Mouse (Mus musculus): ENCODE data around the gene Cask. TPM values are rescaled to one million over a fixed set of nuclear protein-coding genes. Genes with fewer than 3 reads are reported as not detected.
A peak's percentile ranks its signal among the peaks of the same experiment; 100 is the strongest.

The Cask gene
- polyA plus RNA-seq, 2 experiments: 1.5 to 1.6 TPM

- no peak for DNase-seq (ENCODE audit: low read depth in 3 of 3, low spot score in 3 of 3)
- no peak overlapping the region for H3K9ac ChIP-seq (replicated peaks)
- TF ChIP-seq CTCF (IDR thresholded peaks at IDR 0.05; ENCODE audit: low read depth) (no peak), EP300 (IDR thresholded peaks at IDR 0.05; ENCODE audit: low read depth) (no peak)
- no peaks in the 10 kb centered on the region for H3K27me3 ChIP-seq (ENCODE audit: control insufficient read depth, insufficient read depth, low read length)
- no peaks in the 10 kb centered on the region for H3K9me3 ChIP-seq (ENCODE audit: control insufficient read depth, low read length)
- H3K27ac ChIP-seq: no peak overlapping the region
- H3K36me3 ChIP-seq (replicated peaks; ENCODE audit: control insufficient read depth, insufficient read depth, low read depth): no peaks in the 10 kb centered on the region
- 0 out of 4 replicates have a peak, but pooled peaks cover 0 to 2% of the 10 kb centered on the region in 2 experiments for H3K4me1 ChIP-seq (replicated peaks; ENCODE audit: control insufficient read depth in 2 of 2, insufficient read depth in 2 of 2, low read length in 1 of 2)
- H3K4me2 ChIP-seq (ENCODE audit: low read depth): no peak overlapping the region
- no peak overlapping the region for H3K4me3 ChIP-seq (ENCODE audit: insufficient read depth in 1 of 2, low read depth in 2 of 2, low read length in 2 of 2)
- no peak for ATAC-seq (ENCODE audit: insufficient read depth)
- 71% methylated on average over 3 of the region's 3 CpGs for WGBS (ENCODE audit: insufficient replicate concordance)
Measured at GRCm38 (mm10) chrX:13681748-13682147, 169.4 kb downstream of the Cask start.

GRCm38 (mm10) chrX:13673001-13673400 lies 178.2 kb downstream of the Cask start:
- WGBS (ENCODE audit: insufficient replicate concordance): 71% methylated on average over 3 of the region's 3 CpGs
- ATAC-seq (ENCODE audit: insufficient read depth) (no peak), DNase-seq (ENCODE audit: low read depth in 3 of 3, low spot score in 3 of 3) (no peak)

GRCm38 (mm10) chrX:13670342-13670741 lies 180.8 kb downstream of the Cask start:
- H3K4me3 ChIP-seq (ENCODE audit: insufficient read depth in 1 of 2, low read depth in 2 of 2, low read length in 2 of 2): no peak overlapping the region
- H3K9me3 ChIP-seq (ENCODE audit: control insufficient read depth, low read length): no peaks in the 10 kb centered on the region
- peaks cover 0 to 4% of the 10 kb centered on the region in 2 experiments; a peak in 2 of 4 replicates for H3K4me1 ChIP-seq (replicated peaks; ENCODE audit: control insufficient read depth in 2 of 2, insufficient read depth in 2 of 2, low read length in 1 of 2)
- H3K36me3 ChIP-seq (replicated peaks; ENCODE audit: control insufficient read depth, insufficient read depth, low read depth): no peaks in the 10 kb centered on the region
- ATAC-seq (ENCODE audit: insufficient read depth) (no peak), DNase-seq (ENCODE audit: low read depth in 3 of 3, low spot score in 3 of 3) (no peak)
- H3K27ac ChIP-seq: no peak overlapping the region
- H3K27me3 ChIP-seq (ENCODE audit: control insufficient read depth, insufficient read depth, low read length): no peaks in the 10 kb centered on the region
- no peak for TF ChIP-seq CTCF (IDR thresholded peaks at IDR 0.05; ENCODE audit: low read depth)
- no peak for TF ChIP-seq EP300 (IDR thresholded peaks at IDR 0.05; ENCODE audit: low read depth)
- H3K9ac ChIP-seq (replicated peaks): no peak overlapping the region
- WGBS (ENCODE audit: insufficient replicate concordance): 71% methylated on average over 3 of the region's 3 CpGs
- H3K4me2 ChIP-seq (ENCODE audit: low read depth): no peak overlapping the region

More at GRCm38 (mm10) chrX:13673001-13673400, 178.2 kb downstream of the Cask start:
- no peaks in the 10 kb centered on the region for H3K27me3 ChIP-seq (ENCODE audit: control insufficient read depth, insufficient read depth, low read length)
- H3K4me2 ChIP-seq (ENCODE audit: low read depth): no peak overlapping the region
- H3K4me3 ChIP-seq (ENCODE audit: insufficient read depth in 1 of 2, low read depth in 2 of 2, low read length in 2 of 2): no peak overlapping the region
- H3K9ac ChIP-seq (replicated peaks): no peak overlapping the region
- no peaks in the 10 kb centered on the region for H3K36me3 ChIP-seq (replicated peaks; ENCODE audit: control insufficient read depth, insufficient read depth, low read depth)
- no peak overlapping the region for H3K27ac ChIP-seq
- no peaks in the 10 kb centered on the region for H3K9me3 ChIP-seq (ENCODE audit: control insufficient read depth, low read length)
- H3K4me1 ChIP-seq (replicated peaks; ENCODE audit: control insufficient read depth in 2 of 2, insufficient read depth in 2 of 2, low read length in 1 of 2): peaks cover 0 to 4% of the 10 kb centered on the region in 2 experiments; a peak in 2 of 4 replicates
- TF ChIP-seq EP300 (IDR thresholded peaks at IDR 0.05; ENCODE audit: low read depth) (no peak), CTCF (IDR thresholded peaks at IDR 0.05; ENCODE audit: low read depth) (no peak)

GRCm38 (mm10) chrX:13668867-13669266 lies 182.3 kb downstream of the Cask start:
- whole genome bisulfite sequencing (ENCODE audit: insufficient replicate concordance): 22% methylated on average over 5 of the region's 5 CpGs
- peak; percentile 74 for ATAC-seq (ENCODE audit: insufficient read depth)

GRCm38 (mm10) chrX:13661063-13661462 lies 190.1 kb downstream of the Cask start, which contains the start of gene Gpr82:
Gpr82 (plus strand) TSS chrX:13661363.
- no peak for DNase-seq (ENCODE audit: low read depth in 3 of 3, low spot score in 3 of 3)
- Histone ChIP-seq H3K9me3 (ENCODE audit: control insufficient read depth, low read length) (no peaks in the 10 kb centered on the region), H3K27ac (no peak within 1 kb of the TSS), H3K36me3 (replicated peaks; ENCODE audit: control insufficient read depth, insufficient read depth, low read depth) (no peaks in the 10 kb centered on the region), H3K4me2 (ENCODE audit: low read depth) (no peak within 1 kb of the TSS), H3K4me3 (ENCODE audit: insufficient read depth in 1 of 2, low read depth in 2 of 2, low read length in 2 of 2) (no peak within 1 kb of the TSS), H3K9ac (replicated peaks) (no peak within 1 kb of the TSS), H3K27me3 (ENCODE audit: control insufficient read depth, insufficient read depth, low read length) (no peaks in the 10 kb centered on the region), H3K4me1 (replicated peaks; ENCODE audit: control insufficient read depth in 2 of 2, insufficient read depth in 2 of 2, low read length in 1 of 2) (peaks cover 0 to 6% of the 10 kb centered on the region in 2 experiments; a peak in 2 of 4 replicates)
- ATAC-seq (ENCODE audit: insufficient read depth): no peak
- 71% methylated on average over 5 of the region's 5 CpGs for WGBS (ENCODE audit: insufficient replicate concordance)
- no peak for TF ChIP-seq CTCF (IDR thresholded peaks at IDR 0.05; ENCODE audit: low read depth)
- no peak for TF ChIP-seq EP300 (IDR thresholded peaks at IDR 0.05; ENCODE audit: low read depth)

More at GRCm38 (mm10) chrX:13668867-13669266, 182.3 kb downstream of the Cask start:
- DNase-seq (ENCODE audit: low read depth in 3 of 3, low spot score in 3 of 3): peak in 2 of 3 experiments; percentile 27 to 31
- TF ChIP-seq EP300 (IDR thresholded peaks at IDR 0.05; ENCODE audit: low read depth): peak; percentile 79
- no peak for TF ChIP-seq CTCF (IDR thresholded peaks at IDR 0.05; ENCODE audit: low read depth)
- Histone ChIP-seq H3K4me2 (ENCODE audit: low read depth) (no peak overlapping the region), H3K27me3 (ENCODE audit: control insufficient read depth, insufficient read depth, low read length) (no peaks in the 10 kb centered on the region), H3K9me3 (ENCODE audit: control insufficient read depth, low read length) (no peaks in the 10 kb centered on the region), H3K27ac (no peak overlapping the region), H3K36me3 (replicated peaks; ENCODE audit: control insufficient read depth, insufficient read depth, low read depth) (no peaks in the 10 kb centered on the region), H3K9ac (replicated peaks) (no peak overlapping the region), H3K4me3 (ENCODE audit: insufficient read depth in 1 of 2, low read depth in 2 of 2, low read length in 2 of 2) (no peak overlapping the region), H3K4me1 (replicated peaks; ENCODE audit: control insufficient read depth in 2 of 2, insufficient read depth in 2 of 2, low read length in 1 of 2) (peaks cover 0 to 4% of the 10 kb centered on the region in 2 experiments; a peak in 2 of 4 replicates)
